Mouse (Mus musculus) stomach, embryonic 14.5 days (tissue): ENCODE data around the gene Nf1. TPM values are rescaled to one million over a fixed set of nuclear protein-coding genes. Genes with fewer than 3 reads are reported as not detected.

Experiments
- ATAC-seq: fragments of 200-750 bp; cut with Nextera tagmentation; 2 replicates; pipeline ENCODE4 v1.8.0; 2017; ENCODE audit warnings: low read depth, moderate TSS enrichment; ENCODE audit not compliant: insufficient number of reproducible peaks, insufficient read depth, low FRiP score
- H3K27ac ChIP-seq: fragments of 300-500 bp; sonication (generic); 2 replicates; pipeline ENCODE4 v1.5.1; 2014; ENCODE audit warnings: mild to moderate bottlenecking, low read length, moderate library complexity, mixed read lengths
- H3K27me3 ChIP-seq: fragments of 300-500 bp; sonication (generic); 2 replicates; pipeline ENCODE4 v1.6.1; 2014; ENCODE audit warnings: low read length, control low read depth, mixed read lengths; ENCODE audit not compliant: control insufficient read depth, insufficient read depth
- H3K36me3 ChIP-seq: fragments of 300-500 bp; sonication (generic); 2 replicates; pipeline ENCODE4 v1.6.1; 2014; ENCODE audit warnings: mild to moderate bottlenecking, control low read depth, low read length, moderate library complexity, mixed read lengths; ENCODE audit not compliant: control insufficient read depth, insufficient read depth
- H3K4me1 ChIP-seq: fragments of 300-500 bp; sonication (generic); 2 replicates; pipeline ENCODE4 v1.6.1; 2014; ENCODE audit warnings: low read length, control low read depth, mixed read lengths; ENCODE audit not compliant: control insufficient read depth, insufficient read depth
- H3K4me2 ChIP-seq: fragments of 300-500 bp; sonication (generic); replicated peaks from 2 replicates; pipeline ENCODE4 v1.6.1; 2014; ENCODE audit warnings: low read depth, low read length, control low read depth
- H3K4me3 ChIP-seq: fragments of 300-500 bp; sonication (generic); 2 replicates; pipeline ENCODE4 v1.5.1; 2014; ENCODE audit warnings: low read depth, low read length, control low read depth
- H3K9ac ChIP-seq: fragments of 300-500 bp; sonication (generic); replicated peaks from 2 replicates; pipeline ENCODE4 v1.6.1; 2014; ENCODE audit warnings: low read depth, mild to moderate bottlenecking, control low read depth, low read length, moderate library complexity, mixed read lengths
- H3K9me3 ChIP-seq: fragments of 300-500 bp; sonication (generic); 2 replicates; pipeline ENCODE4 v1.6.1; 2016; ENCODE audit warnings: low read depth, low read length, control low read depth; ENCODE audit not compliant: control insufficient read depth
- WGBS: fragments of 180-500 bp; shearing (Covaris S2); extraction: QIAGEN DNeasy Blood & Tissue Kit; methylation state at CpG from one replicate; pipeline ENCODE4 v1.1.7; 2014; 5-methylcytosine and 5-hydroxymethylcytosine counted together
- polyA plus RNA-seq: library from polyadenylated mRNA; unstranded; fragments of >200 nt; fragmentation: Nextera tagmentation; extraction: Ambion mirVana; gene quantifications from 2 replicates; pipeline ENCODE4 v1.2.1, GENCODE M21; 2014

Nf1 gene
- polyA plus RNA-seq, 1 experiment from 2014 or later: 16.9 TPM

DNA sequence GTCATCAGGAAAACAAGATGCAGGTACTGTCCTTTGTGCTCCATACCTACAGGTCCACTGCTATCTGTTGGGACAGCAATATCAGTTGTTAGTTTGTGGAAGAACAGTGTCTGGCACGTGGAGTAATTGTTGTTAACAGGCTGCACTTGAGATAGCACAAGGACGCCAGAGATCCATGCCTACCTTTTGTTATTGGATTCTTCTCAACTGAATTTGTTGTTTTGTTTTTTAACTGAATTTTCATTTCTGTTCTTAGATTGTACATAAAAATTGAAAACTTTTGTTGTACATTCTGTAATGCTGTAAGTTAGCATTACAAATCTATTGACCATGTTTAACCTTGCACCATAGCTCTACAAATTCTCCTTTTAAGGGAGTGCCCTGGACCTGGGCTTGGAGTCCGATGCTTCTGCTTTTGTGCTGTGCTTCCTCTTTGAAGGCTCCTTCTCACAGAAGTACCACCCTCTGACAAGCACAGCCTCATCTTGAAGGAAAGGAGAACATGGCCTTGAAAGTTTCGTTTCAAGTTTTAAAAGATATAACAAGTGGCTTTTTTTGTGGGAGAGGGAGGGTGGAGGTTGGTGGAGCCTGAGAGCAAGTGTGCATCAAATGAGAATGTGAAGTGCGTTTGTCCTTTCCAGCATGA is 188.4 kb downstream of the Nf1 start:
- no peak for ATAC-seq
- H3K4me1 ChIP-seq: no peaks in the 10 kb centered on the region
- H3K9me3 ChIP-seq: no peaks in the 10 kb centered on the region
- H3K36me3 ChIP-seq: peaks cover 4% of the 10 kb centered on the region; the same call in 1 of the 2 replicates
- H3K9ac ChIP-seq: no peak overlapping the region
- WGBS: 88% methylated on average over 5 of the region's 5 CpGs
- no peaks in the 10 kb centered on the region for H3K27me3 ChIP-seq
- H3K4me3 ChIP-seq: no peak overlapping the region
- no peak overlapping the region for H3K4me2 ChIP-seq
- H3K27ac ChIP-seq: no peak overlapping the region

DNA sequence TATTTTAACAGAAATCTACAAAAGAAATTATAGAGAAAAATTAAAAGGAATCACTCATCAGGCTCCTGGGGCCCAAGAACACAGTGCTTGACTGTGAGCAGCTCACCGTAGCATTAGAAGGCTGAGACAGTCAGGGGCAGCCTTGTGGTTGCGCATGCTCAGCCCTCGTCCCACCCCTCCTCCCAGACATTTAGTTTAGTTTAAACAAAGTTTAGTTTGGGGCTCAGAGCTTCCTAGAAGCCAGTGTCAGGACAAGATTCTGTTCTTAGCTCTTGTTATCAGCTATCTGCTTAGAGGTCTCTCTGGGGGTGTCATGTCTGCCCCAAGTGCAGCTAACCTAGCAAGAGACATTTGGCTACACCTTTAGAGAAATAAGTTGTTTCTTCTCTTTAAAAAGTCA is 189.1 kb downstream of the Nf1 start:
- ATAC-seq: no peak
- H3K9me3 ChIP-seq: no peaks in the 10 kb centered on the region
- H3K27ac ChIP-seq: no peak overlapping the region
- H3K4me2 ChIP-seq: no peak overlapping the region
- H3K9ac ChIP-seq: no peak overlapping the region
- H3K4me3 ChIP-seq: no peak overlapping the region
- 78% methylated on average over 3 of the region's 3 CpGs for WGBS
- peaks cover 4% of the 10 kb centered on the region; the same call in 1 of the 2 replicates for H3K36me3 ChIP-seq
- no peaks in the 10 kb centered on the region for H3K4me1 ChIP-seq
- no peaks in the 10 kb centered on the region for H3K27me3 ChIP-seq

DNA sequence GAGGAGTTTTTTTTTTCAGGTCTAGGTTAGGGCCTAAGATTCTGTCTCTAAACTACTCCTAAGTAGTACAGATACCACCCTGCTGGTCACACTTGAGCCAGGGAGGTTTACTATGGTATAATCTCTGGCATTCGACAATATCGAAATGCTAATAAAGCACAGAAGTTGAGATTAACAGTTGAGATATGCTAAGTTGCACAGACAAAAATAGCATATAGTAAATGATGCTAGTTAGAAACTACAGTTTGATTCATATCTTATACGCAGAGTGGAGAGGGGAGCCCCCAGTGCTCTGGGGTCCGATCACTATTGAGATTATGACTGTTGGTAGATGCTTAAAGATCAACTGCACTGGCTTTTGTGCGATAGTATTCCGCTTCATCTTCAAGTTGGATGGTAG is 189.7 kb downstream of the Nf1 start:
- no peak overlapping the region for H3K27ac ChIP-seq
- H3K4me2 ChIP-seq: no peak overlapping the region
- no peak for ATAC-seq
- no peak overlapping the region for H3K9ac ChIP-seq
- peaks cover 4% of the 10 kb centered on the region; the same call in 1 of the 2 replicates for H3K36me3 ChIP-seq
- 0 out of 2 replicates have a peak, but pooled peaks cover 4% of the 10 kb centered on the region for H3K4me1 ChIP-seq
- H3K4me3 ChIP-seq: no peak overlapping the region
- WGBS: 96% methylated on average over 6 of the region's 6 CpGs
- no peaks in the 10 kb centered on the region for H3K27me3 ChIP-seq
- no peaks in the 10 kb centered on the region for H3K9me3 ChIP-seq

DNA sequence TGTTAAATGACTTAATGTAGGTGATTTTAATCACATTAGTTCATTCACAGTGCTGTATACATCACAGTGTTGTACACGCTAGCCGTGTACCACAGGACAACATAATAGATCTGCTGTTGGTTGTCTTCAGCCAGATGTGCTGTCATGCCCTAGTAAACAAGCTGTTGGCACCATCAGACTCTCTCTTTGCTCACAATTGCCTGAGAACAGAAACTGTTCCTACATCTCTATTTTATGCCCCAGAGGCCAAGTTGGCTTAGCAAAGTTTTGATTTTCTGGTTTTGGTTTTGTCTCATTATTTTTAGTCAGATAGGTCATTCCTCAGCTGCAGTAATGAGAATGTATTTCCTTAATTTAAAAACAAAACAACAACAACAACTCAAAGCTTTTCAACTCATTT is 190.2 kb downstream of the Nf1 start:
- H3K9me3 ChIP-seq: no peaks in the 10 kb centered on the region
- WGBS: 90% methylated on average over 2 of the region's 2 CpGs

DNA sequence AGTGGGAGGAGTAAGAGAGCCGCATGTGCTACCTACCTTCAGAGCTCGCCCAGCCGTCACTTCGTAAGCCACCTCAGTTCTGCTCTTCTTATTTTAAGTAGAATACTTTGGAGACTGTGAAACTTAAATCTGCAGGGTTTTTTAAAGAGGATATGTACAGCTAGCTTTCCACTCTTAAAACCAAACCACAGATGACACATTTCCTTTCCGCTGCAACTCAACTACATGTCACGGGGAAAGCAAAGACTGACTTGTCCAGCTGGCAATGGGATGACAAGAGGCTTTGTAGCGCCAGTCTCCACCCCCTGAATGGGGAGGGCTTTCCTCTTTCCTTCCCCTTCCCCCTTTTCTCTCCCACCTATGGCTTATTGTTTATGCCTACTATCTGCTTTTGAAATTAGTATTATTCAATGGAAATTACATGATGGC is 190.9 kb downstream of the Nf1 start, which contains the start of the genes Evi2 and Evi2a:
TSS of gene Evi2 (minus strand) at position 257 of the 429 bp plus-strand sequence.
TSS of gene Evi2a (minus strand) at position 277 of the 429 bp plus-strand sequence.
- Histone ChIP-seq H3K27ac (no peak within 1 kb of the TSS), H3K9ac (no peak within 1 kb of the TSS), H3K36me3 (peaks cover 3% of the 10 kb centered on the region; the same call in 1 of the 2 replicates), H3K4me3 (no peak within 1 kb of the TSS), H3K4me1 (0 out of 2 replicates have a peak, but pooled peaks cover 4% of the 10 kb centered on the region), H3K4me2 (no peak within 1 kb of the TSS), H3K27me3 (no peaks in the 10 kb centered on the region), H3K9me3 (no peaks in the 10 kb centered on the region)
- WGBS: 90% methylated on average over 7 of the region's 7 CpGs
- ATAC-seq: no peak

More for the DNA sequence above, 190.2 kb downstream of the Nf1 start:
- Histone ChIP-seq H3K27ac (no peak overlapping the region), H3K4me3 (no peak overlapping the region), H3K4me1 (0 out of 2 replicates have a peak, but pooled peaks cover 4% of the 10 kb centered on the region), H3K9ac (no peak overlapping the region), H3K4me2 (no peak overlapping the region), H3K36me3 (peaks cover 4% of the 10 kb centered on the region; the same call in 1 of the 2 replicates), H3K27me3 (no peaks in the 10 kb centered on the region)
- ATAC-seq: no peak

DNA sequence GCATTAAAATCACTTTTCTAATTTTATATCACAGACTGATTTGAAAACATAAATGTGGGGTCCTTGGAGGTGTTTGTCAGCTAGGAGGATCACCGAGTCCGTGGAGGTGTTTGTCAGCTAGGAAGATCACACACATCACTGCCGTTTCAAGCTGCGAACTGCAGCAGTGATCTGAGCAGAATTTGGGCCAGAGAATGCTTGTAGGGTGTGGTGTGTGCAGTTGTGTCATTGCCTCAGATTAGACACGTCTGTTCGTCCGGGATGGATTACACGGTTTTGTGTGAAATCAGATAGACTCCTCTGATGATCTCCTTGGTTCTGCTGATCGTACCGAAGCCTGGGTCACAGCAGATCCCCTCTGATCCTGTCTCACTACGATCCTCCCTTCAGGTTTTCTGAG is 191.3 kb downstream of the Nf1 start:
- Histone ChIP-seq H3K9ac (no peak overlapping the region), H3K27me3 (no peaks in the 10 kb centered on the region), H3K4me1 (0 out of 2 replicates have a peak, but pooled peaks cover 4% of the 10 kb centered on the region), H3K9me3 (no peaks in the 10 kb centered on the region), H3K27ac (no peak overlapping the region), H3K4me2 (no peak overlapping the region), H3K36me3 (0 out of 2 replicates have a peak, but pooled peaks cover 2% of the 10 kb centered on the region), H3K4me3 (no peak overlapping the region)
- 85% methylated on average over 11 of the region's 11 CpGs for WGBS
- no peak for ATAC-seq

DNA sequence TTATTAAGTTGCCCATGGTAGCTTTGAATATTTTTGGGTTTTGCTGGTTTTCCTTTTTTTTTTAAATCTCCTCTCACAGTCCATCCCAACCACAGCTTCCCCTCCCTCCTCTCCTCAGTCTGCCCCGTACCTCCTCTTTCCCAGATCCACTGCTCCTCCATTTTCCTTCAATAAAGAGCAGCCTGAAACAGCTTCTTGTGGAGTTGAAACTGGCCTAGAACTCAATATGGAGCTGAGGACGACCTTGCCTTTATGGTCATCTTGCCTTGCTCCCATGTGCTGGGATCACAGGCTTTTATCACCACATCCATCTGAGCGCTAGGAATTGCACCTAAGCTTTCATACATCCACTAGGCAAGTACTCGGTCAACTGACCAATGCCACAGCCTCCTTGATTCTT is 192.0 kb downstream of the Nf1 start:
- Histone ChIP-seq H3K9me3 (no peaks in the 10 kb centered on the region), H3K4me2 (no peak overlapping the region), H3K36me3 (0 out of 2 replicates have a peak, but pooled peaks cover 2% of the 10 kb centered on the region), H3K4me1 (0 out of 2 replicates have a peak, but pooled peaks cover 4% of the 10 kb centered on the region), H3K27ac (no peak overlapping the region), H3K27me3 (no peaks in the 10 kb centered on the region), H3K4me3 (no peak overlapping the region), H3K9ac (no peak overlapping the region)
- 83% methylated on average over 4 of the region's 4 CpGs for WGBS
- ATAC-seq: no peak

DNA sequence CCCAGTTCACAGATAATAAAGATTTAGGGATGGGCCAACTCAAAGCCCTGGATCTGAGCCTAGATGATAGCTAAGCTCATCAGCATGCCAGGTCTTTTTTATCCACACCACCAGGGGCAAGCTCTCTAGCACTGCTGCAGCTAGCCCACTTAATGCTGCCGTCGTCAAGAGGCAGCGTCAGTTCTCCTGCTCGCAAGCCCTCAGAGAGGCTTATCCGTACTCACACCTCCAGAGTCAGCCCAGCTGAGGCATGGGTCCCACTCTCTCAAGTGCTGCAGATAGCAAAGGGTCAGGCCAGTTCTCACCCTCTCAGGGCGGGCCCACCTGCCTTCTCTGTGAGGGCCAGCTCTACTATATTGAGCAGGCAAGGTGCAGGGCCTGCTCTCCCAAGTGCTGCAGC is 193.8 kb downstream of the Nf1 start:
- no peak overlapping the region for H3K4me2 ChIP-seq
- ATAC-seq: no peak
- peaks cover 6% of the 10 kb centered on the region; the same call in 1 of the 2 replicates for H3K36me3 ChIP-seq
- no peak overlapping the region for H3K27ac ChIP-seq
- H3K27me3 ChIP-seq: no peaks in the 10 kb centered on the region
- no peaks in the 10 kb centered on the region for H3K9me3 ChIP-seq
- 0 out of 2 replicates have a peak, but pooled peaks cover 4% of the 10 kb centered on the region for H3K4me1 ChIP-seq
- no peak overlapping the region for H3K4me3 ChIP-seq
- H3K9ac ChIP-seq: no peak overlapping the region
- 80% methylated on average over 6 of the region's 6 CpGs for WGBS
